Mouse (Mus musculus) hindbrain, postnatal 0 days (tissue): ENCODE data around the gene Ermard. TPM values are rescaled to one million over a fixed set of nuclear protein-coding genes. Genes with fewer than 3 reads are reported as not detected.
"Not testable (repeated sequence)": the region's sequence is repeated elsewhere in the genome, so short reads cannot be mapped to it uniquely, and the experiment has no call there.

Experiments
- ATAC-seq: fragments of 200-750 bp; cut with Nextera tagmentation; 2 replicates; pipeline ENCODE4 v1.8.0; 2017; ENCODE audit warnings: mild to moderate bottlenecking, moderate TSS enrichment, moderate library complexity
- DNase-seq: peaks from one replicate; pipeline ENCODE4 v3.0.0-alpha.2; 2015; ENCODE audit warnings: low spot score
- H3K27ac ChIP-seq: fragments of 300-500 bp; sonication (generic); 2 replicates; pipeline ENCODE4 v1.5.1; 2014; ENCODE audit warnings: mild to moderate bottlenecking
- H3K27me3 ChIP-seq: fragments of 300-500 bp; sonication (generic); 2 replicates; pipeline ENCODE4 v1.6.1; 2014; ENCODE audit warnings: low read length, mixed read lengths; ENCODE audit not compliant: insufficient read depth
- H3K36me3 ChIP-seq: fragments of 300-500 bp; sonication (generic); 2 replicates; pipeline ENCODE4 v1.6.1; 2014; ENCODE audit warnings: low read length, mixed read lengths; ENCODE audit not compliant: insufficient read depth
- H3K4me1 ChIP-seq: fragments of 300-500 bp; sonication (generic); 2 replicates; pipeline ENCODE4 v1.6.1; 2014; ENCODE audit warnings: antibody characterized with exemption, low read length, mixed read lengths; ENCODE audit not compliant: insufficient read depth
- H3K4me2 ChIP-seq: fragments of 300-500 bp; sonication (generic); 2 replicates; pipeline ENCODE4 v1.6.1; 2014; ENCODE audit warnings: low read depth, mild to moderate bottlenecking, low read length, moderate library complexity, mixed read lengths
- H3K4me3 ChIP-seq: fragments of 300-500 bp; sonication (generic); 2 replicates; pipeline ENCODE4 v1.5.1; 2014; ENCODE audit warnings: low read length
- H3K9ac ChIP-seq: fragments of 300-500 bp; sonication (generic); replicated peaks from 2 replicates; pipeline ENCODE4 v1.6.1; 2014; ENCODE audit warnings: mild to moderate bottlenecking, low read length, moderate library complexity, mixed read lengths
- H3K9me3 ChIP-seq: fragments of 300-500 bp; sonication (generic); 2 replicates; pipeline ENCODE4 v1.6.1; 2016; ENCODE audit warnings: low read length, mixed read lengths
- WGBS: fragments of 180-500 bp; shearing (Covaris S2); extraction: QIAGEN DNeasy Blood & Tissue Kit; methylation state at CpG from one replicate; pipeline ENCODE4 v1.1.7; 2014; 5-methylcytosine and 5-hydroxymethylcytosine counted together
- polyA plus RNA-seq: library from polyadenylated mRNA; unstranded; fragments of >200 nt; fragmentation: Nextera tagmentation; extraction: Ambion mirVana; gene quantifications from 2 replicates; pipeline ENCODE4 v1.2.1, GENCODE M21; 2015
- total RNA-seq: library from RNA; depleted of rRNA; stranded (reverse); fragments of >200 nt; gene quantifications from 2 replicates; pipeline ENCODE4 v1.2.3, GENCODE M21; 2014; rRNA removed

Gene Ermard
- 37.8 and 44.2 TPM in 2 replicates for total RNA-seq
- 54.0 and 59.2 TPM in 2 replicates for polyA plus RNA-seq

- ATAC-seq: peak; percentile 99
- H3K4me2 ChIP-seq, H3K36me3 ChIP-seq, H3K9ac ChIP-seq, H3K4me1 ChIP-seq, H3K4me3 ChIP-seq, H3K9me3 ChIP-seq, H3K27ac ChIP-seq, DNase-seq, H3K27me3 ChIP-seq: not testable (repeated sequence)
- WGBS: under 1% methylated on average over 13 of the region's 56 CpGs
Observed at GRCm38 (mm10) chr17:15041175-15041729, at the start of gene Ermard, which contains the start of the genes Tcte3 and Gm3448. Gene Ermard, plus strand, starts transcription at chr17:15041208. Gene Tcte3, minus strand, starts transcription at chr17:15041488. Gene Gm3448, minus strand, starts transcription at chr17:15041537.

DNA sequence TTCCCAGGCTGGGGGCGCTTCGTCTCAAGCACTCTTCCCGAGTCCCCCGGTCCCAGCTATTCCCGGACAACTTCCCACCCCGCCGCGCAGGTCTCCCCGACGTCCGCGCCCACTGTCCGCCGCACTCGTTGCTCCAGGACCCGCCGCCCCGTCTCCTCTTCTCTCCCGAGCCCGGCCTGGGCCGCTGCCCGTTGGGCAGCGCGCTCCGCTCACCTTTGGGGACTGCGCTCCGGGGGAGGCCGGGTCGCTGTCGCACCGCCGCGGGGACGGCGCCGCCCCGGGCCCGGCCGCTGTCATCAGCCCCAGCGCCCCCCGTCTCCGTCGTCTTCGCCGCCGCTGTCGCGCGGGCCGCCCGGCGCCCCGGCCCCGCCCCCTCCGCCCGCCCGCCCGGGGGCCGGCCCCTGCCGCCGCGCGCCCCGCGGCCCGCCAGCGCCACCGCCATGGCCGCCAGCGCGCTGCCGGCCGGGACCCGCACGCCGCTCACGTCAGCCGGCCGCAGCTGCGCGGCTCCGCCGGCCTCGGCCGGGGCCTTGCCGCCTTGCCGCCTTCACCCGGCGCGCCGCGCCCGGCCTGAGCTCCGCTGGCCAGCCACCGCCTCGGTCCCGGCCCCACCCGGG is 48.4 kb upstream of the Ermard start:
- H3K36me3 ChIP-seq, H3K4me3 ChIP-seq, H3K4me1 ChIP-seq, H3K9me3 ChIP-seq, H3K9ac ChIP-seq, H3K4me2 ChIP-seq, H3K27ac ChIP-seq, DNase-seq, H3K27me3 ChIP-seq: not testable (repeated sequence)
- ATAC-seq: peak; percentile 88
- WGBS: no CpG with 5 or more reads among the region's 98 CpGs

DNA sequence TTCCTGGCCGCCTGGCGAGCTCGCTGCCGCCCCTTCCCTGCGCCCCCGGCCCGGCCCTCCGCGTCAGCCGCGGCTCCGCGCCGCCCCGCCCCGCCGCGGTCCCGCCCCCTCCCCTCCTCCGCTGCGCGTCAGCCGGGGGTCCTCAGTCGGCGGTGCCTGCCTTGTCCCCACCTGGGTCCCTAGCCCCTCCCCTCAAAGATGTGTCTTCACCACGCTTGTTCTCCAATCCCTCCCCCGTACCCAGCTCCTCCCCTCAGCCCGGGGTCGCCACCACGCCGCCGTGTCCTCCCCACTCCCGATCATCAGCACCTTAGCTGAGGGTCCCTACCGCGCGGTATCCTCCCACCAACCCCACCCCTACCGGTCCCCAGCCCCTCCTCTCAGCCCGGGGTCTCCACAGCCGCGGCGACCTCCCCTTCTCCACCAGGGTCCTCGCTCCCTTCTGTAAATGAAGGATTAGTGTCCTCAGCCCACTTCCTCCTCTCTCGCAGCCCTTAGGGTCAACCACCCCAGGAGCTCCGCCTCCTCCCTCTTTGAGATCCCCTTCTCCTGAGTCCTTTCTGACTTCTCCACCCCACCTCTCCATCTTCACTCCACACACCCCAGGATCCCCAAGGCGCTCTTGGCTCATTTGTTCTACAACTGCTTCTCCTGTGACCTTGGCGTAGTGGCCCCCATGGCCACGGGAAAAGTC is 47.7 kb upstream of the Ermard start:
- WGBS: no CpG with 5 or more reads among the region's 47 CpGs
- H3K4me3 ChIP-seq, H3K4me2 ChIP-seq, DNase-seq, H3K9ac ChIP-seq, H3K27ac ChIP-seq, H3K9me3 ChIP-seq, H3K36me3 ChIP-seq, H3K4me1 ChIP-seq, H3K27me3 ChIP-seq: not testable (repeated sequence)
- ATAC-seq: peak; percentile 89

DNA sequence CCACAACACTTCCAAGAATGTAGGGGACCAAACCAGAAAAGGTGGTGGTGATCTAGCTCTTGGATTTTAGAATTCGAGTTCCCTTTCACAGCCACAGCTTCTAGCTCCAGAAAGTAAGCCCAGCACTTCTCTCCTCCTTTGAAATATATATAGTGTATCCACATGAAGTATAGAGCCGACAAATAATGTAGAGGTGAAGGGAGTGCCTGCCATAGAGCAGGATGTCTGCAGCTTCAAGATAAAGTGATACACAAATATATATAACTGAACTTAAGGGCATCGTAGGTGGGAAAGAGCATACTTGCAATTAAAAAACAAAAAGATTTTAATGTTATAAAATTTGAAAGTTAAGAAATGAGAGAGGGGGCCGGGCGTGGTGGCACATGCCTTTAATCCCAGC is 46.9 kb upstream of the Ermard start:
- not testable (repeated sequence) for H3K36me3 ChIP-seq, ATAC-seq, H3K4me3 ChIP-seq, H3K27me3 ChIP-seq, H3K4me1 ChIP-seq, H3K4me2 ChIP-seq, DNase-seq, H3K9me3 ChIP-seq, H3K27ac ChIP-seq, H3K9ac ChIP-seq
- no CpG with 5 or more reads among the region's 5 CpGs for WGBS

GRCm38 (mm10) chr17:15000047-15000446 is 41.0 kb upstream of the Ermard start:
- not testable (repeated sequence) for H3K4me1 ChIP-seq, DNase-seq, H3K9me3 ChIP-seq, H3K4me3 ChIP-seq, H3K4me2 ChIP-seq, H3K36me3 ChIP-seq, H3K27ac ChIP-seq, H3K27me3 ChIP-seq, ATAC-seq, H3K9ac ChIP-seq
- no CpG with 5 or more reads among the region's 4 CpGs for WGBS

- not testable (repeated sequence) for H3K36me3 ChIP-seq, H3K4me1 ChIP-seq, DNase-seq, H3K4me2 ChIP-seq, H3K9me3 ChIP-seq, ATAC-seq, H3K27ac ChIP-seq, H3K27me3 ChIP-seq, H3K9ac ChIP-seq, H3K4me3 ChIP-seq
- no CpG with 5 or more reads among the region's 3 CpGs for WGBS
Observed at GRCm38 (mm10) chr17:15009088-15009487, 31.9 kb upstream of the Ermard start.

DNA sequence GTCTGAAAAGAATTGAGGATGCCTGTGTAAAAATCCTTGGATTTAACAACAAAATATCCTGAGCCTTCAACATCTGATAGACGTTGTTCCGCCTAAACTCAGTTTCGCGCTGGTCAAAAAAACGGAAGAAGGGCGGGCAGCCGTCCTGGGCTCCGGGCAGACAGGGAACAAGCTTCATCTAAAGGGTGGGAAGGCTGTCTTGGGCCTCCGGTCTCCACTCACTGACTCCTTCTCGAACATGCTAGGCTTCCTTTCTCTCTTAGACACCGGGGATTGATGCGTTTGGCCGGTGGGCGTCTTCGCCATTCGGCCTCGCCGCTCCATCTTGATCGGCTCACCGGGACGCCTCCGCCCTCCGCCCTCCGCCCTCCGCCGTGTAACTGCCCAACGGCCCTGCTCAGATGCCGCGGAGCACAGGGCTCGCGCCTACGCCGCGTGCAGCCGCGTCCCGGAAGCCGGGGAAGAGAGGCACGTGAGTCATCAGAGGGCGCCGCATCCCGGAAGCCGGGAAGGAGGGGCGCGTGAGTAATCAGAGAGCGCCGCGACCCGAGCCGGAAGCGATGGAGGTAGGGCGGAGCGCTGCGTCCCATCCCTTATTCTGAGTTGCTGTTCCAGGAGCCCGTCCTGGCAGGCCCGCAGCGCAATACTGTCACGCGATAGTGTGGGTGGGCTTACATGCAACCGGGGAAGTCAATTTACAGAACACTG is 31.1 kb upstream of the Ermard start, which contains the start of gene Gm3435:
Gm3435 (plus strand) TSS at position 471 of the 708 bp plus-strand sequence.
- ATAC-seq: peak; percentile 99
- H3K4me1 ChIP-seq, H3K27ac ChIP-seq, H3K4me3 ChIP-seq, DNase-seq, H3K36me3 ChIP-seq, H3K9me3 ChIP-seq, H3K9ac ChIP-seq, H3K4me2 ChIP-seq, H3K27me3 ChIP-seq: not testable (repeated sequence)
- whole genome bisulfite sequencing: no CpG with 5 or more reads among the region's 60 CpGs

GRCm38 (mm10) chr17:15021503-15022220 is 19.3 kb upstream of the Ermard start:
- H3K4me3 ChIP-seq, DNase-seq: not testable (repeated sequence)
- 82% methylated on average over 3 of the region's 3 CpGs for WGBS

GRCm38 (mm10) chr17:15023878-15024492 is 17.0 kb upstream of the Ermard start:
- H3K4me3 ChIP-seq, H3K4me2 ChIP-seq, H3K36me3 ChIP-seq, H3K27me3 ChIP-seq, H3K9ac ChIP-seq, H3K27ac ChIP-seq, H3K9me3 ChIP-seq, DNase-seq, H3K4me1 ChIP-seq: not testable (repeated sequence)
- no CpG with 5 or more reads among the region's 97 CpGs for WGBS
- ATAC-seq: peak; percentile 83

More at GRCm38 (mm10) chr17:15021503-15022220, 19.3 kb upstream of the Ermard start:
- not testable (repeated sequence) for H3K27ac ChIP-seq, H3K9ac ChIP-seq, H3K36me3 ChIP-seq, H3K9me3 ChIP-seq, H3K4me1 ChIP-seq, ATAC-seq, H3K4me2 ChIP-seq, H3K27me3 ChIP-seq
